Mouse (Mus musculus) heart, postnatal 36 days (tissue): ENCODE measurements at regions not wholly inside any gene's neighbourhood (a gene's known extent, or its start where the extent isn't known, plus 50 kb on each side); places are given as distances from the start of the nearest gene placed in this dataset.

Source experiments
- DNase-seq, 2 experiments: peaks; one replicate each; pipeline ENCODE4 v3.0.0; 2021 to 2022
- intact Hi-C: fragments of 180-260 bp; cut with DNase I; formaldehyde crosslinking; loops from one replicate; pipeline ENCODE4 v1.15.1; 2025

- no peak for DNase-seq
- intact Hi-C loops: no loop called here
These were observed 73.5 kb downstream of the Tmem114 start for GRCm38 (mm10) chr16:8351424-8351823.

- intact Hi-C loops: no loop called here
- DNase-seq: no peak
These were observed 75.8 kb downstream of the Tmem114 start for GRCm38 (mm10) chr16:8349148-8349547.

GRCm38 (mm10) chr16:8348645-8349044 is 76.3 kb downstream of the Tmem114 start:
- intact Hi-C loops: no loop called here
- DNase-seq: no peak

- no peak for DNase-seq
- intact Hi-C loops: no loop called here
These were observed 79.7 kb downstream of the Tmem114 start for GRCm38 (mm10) chr16:8345216-8345615.

GRCm38 (mm10) chr16:8333081-8333710 is 91.7 kb downstream of the Tmem114 start:
- intact Hi-C loops: no loop called here
- peak; percentile 3 to 13 for DNase-seq

GRCm38 (mm10) chr16:8311996-8312395 is 112.9 kb downstream of the Tmem114 start:
- intact Hi-C loops: no loop called here
- DNase-seq: no peak

- intact Hi-C loops: no loop called here
- no peak for DNase-seq
These were observed 118.5 kb downstream of the Tmem114 start for GRCm38 (mm10) chr16:8306389-8306788.
